Mouse (Mus musculus) macrophage (primary cell): ENCODE measurements around the gene 9530053A07Rik. TPM values are rescaled to one million over a fixed set of nuclear protein-coding genes. Genes with fewer than 3 reads are reported as not detected.

Source experiments
- H3K27ac ChIP-seq: fragments of 350-480 bp; formaldehyde crosslinking; 2 replicates; pipeline ENCODE4 v1.9.0; 2021
- H3K36me3 ChIP-seq: fragments of 350-480 bp; formaldehyde crosslinking; 2 replicates; pipeline ENCODE4 v1.9.0; 2021; ENCODE audit errors: inconsistent target
- H3K4me3 ChIP-seq: fragments of 350-480 bp; formaldehyde crosslinking; 2 replicates; pipeline ENCODE4 v1.9.0; 2021; ENCODE audit errors: inconsistent target
- H3K79me2 ChIP-seq: fragments of 350-480 bp; formaldehyde crosslinking; 2 replicates; pipeline ENCODE4 v1.9.0; 2021; ENCODE audit errors: inconsistent target
- WGBS: methylation state at CpG from one replicate; pipeline ENCODE4 v1.1.7; 2026; ENCODE audit warnings: inconsistent platforms; ENCODE audit not compliant: missing documents; 5-methylcytosine and 5-hydroxymethylcytosine counted together
- polyA plus RNA-seq: library from polyadenylated mRNA; stranded (reverse); fragments of 250-400 nt; gene quantifications from 3 replicates; pipeline ENCODE4 v1.2.4, GENCODE M21; 2018; ENCODE audit warnings: inconsistent platforms

Gene 9530053A07Rik
- polyA plus RNA-seq, 1 experiment from 2014 or later = not detected

GRCm38 (mm10) chr7:28191489-28191888 is 62.2 kb downstream of the 9530053A07Rik start:
- WGBS = 87% methylated on average over 3 of the region's 3 CpGs
- no peak overlapping the region for H3K27ac ChIP-seq
- H3K79me2 ChIP-seq = no peaks in the 10 kb centered on the region
- H3K36me3 ChIP-seq = peaks cover 12% of the 10 kb centered on the region; the same call in 1 of the 2 replicates
- no peak overlapping the region for H3K4me3 ChIP-seq

- Histone ChIP-seq H3K4me3 (no peak overlapping the region), H3K36me3 (peaks cover 10% of the 10 kb centered on the region; the same call in 1 of the 2 replicates), H3K27ac (no peak overlapping the region), H3K79me2 (no peaks in the 10 kb centered on the region)
- 92% methylated on average over 1 of the region's 1 CpGs for WGBS
These were observed 62.6 kb downstream of the 9530053A07Rik start for GRCm38 (mm10) chr7:28191903-28192302.

- no peaks in the 10 kb centered on the region for H3K36me3 ChIP-seq
- H3K79me2 ChIP-seq = no peaks in the 10 kb centered on the region
- WGBS = 90% methylated on average over 5 of the region's 5 CpGs
- no peak overlapping the region for H3K4me3 ChIP-seq
- no peak overlapping the region for H3K27ac ChIP-seq
These were observed 66.3 kb downstream of the 9530053A07Rik start for GRCm38 (mm10) chr7:28195414-28196098.

- Histone ChIP-seq H3K27ac (no peak overlapping the region), H3K36me3 (no peaks in the 10 kb centered on the region), H3K79me2 (no peaks in the 10 kb centered on the region), H3K4me3 (no peak overlapping the region)
- WGBS = 81% methylated on average over 13 of the region's 14 CpGs
These were observed 67.3 kb downstream of the 9530053A07Rik start for GRCm38 (mm10) chr7:28196528-28196927.

- no peaks in the 10 kb centered on the region for H3K79me2 ChIP-seq
- WGBS = 67% methylated on average over 4 of the region's 4 CpGs
- no peaks in the 10 kb centered on the region for H3K36me3 ChIP-seq
- H3K4me3 ChIP-seq = no peak overlapping the region
- no peak overlapping the region for H3K27ac ChIP-seq
These were observed 69.8 kb downstream of the 9530053A07Rik start for GRCm38 (mm10) chr7:28199054-28199453.

GRCm38 (mm10) chr7:28203207-28204108 is 74.2 kb downstream of the 9530053A07Rik start:
- Histone ChIP-seq H3K36me3 (no peaks in the 10 kb centered on the region), H3K4me3 (no peak overlapping the region), H3K27ac (no peak overlapping the region), H3K79me2 (no peaks in the 10 kb centered on the region)
- WGBS = 72% methylated on average over 14 of the region's 19 CpGs

GRCm38 (mm10) chr7:28206044-28206600 is 76.9 kb downstream of the 9530053A07Rik start:
- Histone ChIP-seq H3K4me3 (no peak overlapping the region), H3K36me3 (no peaks in the 10 kb centered on the region), H3K79me2 (no peaks in the 10 kb centered on the region), H3K27ac (no peak overlapping the region)
- WGBS = 91% methylated on average over 4 of the region's 4 CpGs

GRCm38 (mm10) chr7:28208396-28208987 is 79.2 kb downstream of the 9530053A07Rik start:
- peak overlapping the region; percentile 28; the same call in 1 of the 2 replicates for H3K27ac ChIP-seq
- H3K4me3 ChIP-seq = peak overlapping the region; percentile 19; the same call in 1 of the 2 replicates
- H3K36me3 ChIP-seq = no peaks in the 10 kb centered on the region
- H3K79me2 ChIP-seq = no peaks in the 10 kb centered on the region
- WGBS = 17% methylated on average over 12 of the region's 12 CpGs

- peak overlapping the region; percentile 28 for H3K27ac ChIP-seq
- peak overlapping the region; percentile 19; the same call in 1 of the 2 replicates for H3K4me3 ChIP-seq
- no peaks in the 10 kb centered on the region for H3K36me3 ChIP-seq
- H3K79me2 ChIP-seq = no peaks in the 10 kb centered on the region
- WGBS = 37% methylated on average over 19 of the region's 19 CpGs
These were observed 79.8 kb downstream of the 9530053A07Rik start for GRCm38 (mm10) chr7:28208988-28209508.

GRCm38 (mm10) chr7:28210731-28211130 is 81.5 kb downstream of the 9530053A07Rik start:
- 55% methylated on average over 5 of the region's 5 CpGs for WGBS
- Histone ChIP-seq H3K79me2 (no peaks in the 10 kb centered on the region), H3K4me3 (no peak overlapping the region), H3K36me3 (no peaks in the 10 kb centered on the region), H3K27ac (no peak overlapping the region)

- Histone ChIP-seq H3K27ac (no peak overlapping the region), H3K4me3 (no peak overlapping the region), H3K79me2 (no peaks in the 10 kb centered on the region), H3K36me3 (no peaks in the 10 kb centered on the region)
- 25% methylated on average over 10 of the region's 10 CpGs for WGBS
These were observed 84.9 kb downstream of the 9530053A07Rik start for GRCm38 (mm10) chr7:28214142-28214541.
